ENCODE assay signal across 8 mouse cellular contexts in genomic region chr13:98924897-98925485, GRCm38 (mm10). TPM values are rescaled to one million over a fixed set of nuclear protein-coding genes. Genes with fewer than 3 reads are reported as not detected.
DNase-seq lines count a peak whose midpoint lies in the region; ATAC-seq lines count a peak whose summit lies in the region.

No protein-coding gene starts in this region.

- H3K36me3 ChIP-seq in heart, embryonic 14.5 days (ENCODE audit: control insufficient read depth, insufficient read depth, low read length): peaks cover 3% of the 10 kb centered on the region; the same call in 1 of the 2 replicates
- peaks cover 45% of the 10 kb centered on the region for H3K36me3 ChIP-seq in hindbrain, embryonic 10.5 days

- no peak for DNase-seq in heart, adult 18-20 months
- DNase-seq in brain, adult 2 months (ENCODE audit: low read depth, low spot score): peak; percentile 58
- no peak for DNase-seq in hindbrain, embryonic 10.5 days (ENCODE audit: low spot score)
- DNase-seq in mesoderm, embryonic 11.5 days (ENCODE audit: low read depth, low spot score): peak; percentile 27
- no peak for DNase-seq in layer of hippocampus, adult 18-20 months (ENCODE audit: low spot score in 2 of 2)
- no peak for DNase-seq in layer of hippocampus, adult 9-10 months (ENCODE audit: low spot score)
- DNase-seq in gastrocnemius, postnatal 14 days: no peak

- intact Hi-C loops in gastrocnemius, postnatal 14 days (cut with DNase I; ENCODE audit: low total_unique reads): loop anchor here (5.0 kb wide), 1 partner anchor 63 kb away; no protein-coding TSS in a partner anchor

- H3K9me3 ChIP-seq in heart, embryonic 14.5 days (ENCODE audit: control insufficient read depth, low read length): no peaks in the 10 kb centered on the region
- H3K9me3 ChIP-seq in hindbrain, embryonic 10.5 days: peaks cover 9% of the 10 kb centered on the region

- H3K4me2 ChIP-seq in heart, embryonic 14.5 days (ENCODE audit: low read length): peak overlapping the region; percentile 82

- no peaks in the 10 kb centered on the region for H3K27me3 ChIP-seq in heart, embryonic 14.5 days (ENCODE audit: control insufficient read depth, insufficient read depth, low read length)
- H3K27me3 ChIP-seq in hindbrain, embryonic 10.5 days (ENCODE audit: insufficient read depth, poor library complexity, severe bottlenecking): no peaks in the 10 kb centered on the region

- H3K4me3 ChIP-seq in heart, embryonic 14.5 days (ENCODE audit: control insufficient read depth in 1 of 2, insufficient read depth in 1 of 2, low read depth in 1 of 2, low read length in 2 of 2): peak overlapping the region; percentile 78 to 86
- H3K4me3 ChIP-seq in hindbrain, embryonic 10.5 days: peak overlapping the region; percentile 99

- peak overlapping the region; percentile 97 for H3K9ac ChIP-seq in heart, embryonic 14.5 days (ENCODE audit: low read length)

- no peak for ATAC-seq in heart, embryonic 14.5 days (ENCODE audit: insufficient number of reproducible peaks, insufficient read depth, low FRiP score, low read depth)

- WGBS in heart, embryonic 14.5 days: 13% methylated on average over 11 of the region's 11 CpGs
- 26% methylated on average over 11 of the region's 11 CpGs for WGBS in hindbrain, embryonic 10.5 days

- peak overlapping the region; percentile 93 for H3K27ac ChIP-seq in heart, embryonic 14.5 days (replicated peaks in 1 of 2; ENCODE audit: control insufficient read depth in 1 of 2, insufficient read depth in 1 of 2, low read depth in 2 of 2, low read length in 2 of 2)
- peak overlapping the region; percentile 100 for H3K27ac ChIP-seq in hindbrain, embryonic 10.5 days

- H3K4me1 ChIP-seq in heart, embryonic 14.5 days (ENCODE audit: control insufficient read depth in 2 of 2, insufficient read depth in 2 of 2, low read length in 2 of 2): peaks cover 2 to 8% of the 10 kb centered on the region in 2 experiments; a peak in 2 of 4 replicates
- peaks cover 29% of the 10 kb centered on the region for H3K4me1 ChIP-seq in hindbrain, embryonic 10.5 days (replicated peaks)

RNA-seq across cellular contexts. Expression of gene Tnpo1, which starts 1.2 kb away (rescaled TPM):
- polyA plus RNA-seq in heart, embryonic 14.5 days (2014; fragmentation: Nextera tagmentation; extraction: Ambion mirVana): 27.9 and 39.6 TPM in 2 replicates
- 10 to 100 TPM; 59.2 to 70.0 TPM for total RNA-seq in heart, adult 18-20 months (2021)
- polyA plus RNA-seq in hindbrain, embryonic 10.5 days (2016; fragmentation: Nextera tagmentation; extraction: Ambion mirVana): 72.9 and 74.6 TPM in 2 replicates
- total RNA-seq in layer of hippocampus, adult 18-20 months (2021): 10 to 100 TPM; 67.0 to 67.5 TPM
- 10 to 100 TPM; 46.9 to 47.0 TPM for total RNA-seq in gastrocnemius, postnatal 14 days (2021)

RNA-seq across cellular contexts. Expression of gene 1700024P04Rik, which starts 59.4 kb away (rescaled TPM):
- not detected in 2 replicates for polyA plus RNA-seq in heart, embryonic 14.5 days (2014; fragmentation: Nextera tagmentation; extraction: Ambion mirVana)
- not detected for total RNA-seq in heart, adult 18-20 months (2021)
- not detected in 2 replicates for polyA plus RNA-seq in hindbrain, embryonic 10.5 days (2016; fragmentation: Nextera tagmentation; extraction: Ambion mirVana)
- not detected for total RNA-seq in layer of hippocampus, adult 18-20 months (2021)
- not detected for total RNA-seq in gastrocnemius, postnatal 14 days (2021)

Comparison
In these comparisons a context has a peak if more than half of its experiments do, and no peak if none do; other contexts are left out.
1. DNase-seq: peak in brain, adult 2 months (single experiment) and mesoderm, embryonic 11.5 days (single experiment); none in heart, adult 18-20 months (0 of 2), hindbrain, embryonic 10.5 days (single experiment), layer of hippocampus, adult 18-20 months (0 of 2), layer of hippocampus, adult 9-10 months (single experiment) and gastrocnemius, postnatal 14 days (single experiment).